Mouse (Mus musculus) MEL (cell line): ENCODE results near the gene Mapkbp1. TPM values are rescaled to one million over a fixed set of nuclear protein-coding genes. Genes with fewer than 3 reads are reported as not detected.

Source experiments
- DNase-seq: peaks from one replicate; pipeline ENCODE4 v3.0.0; 2011; ENCODE audit warnings: low read depth, low spot score
- H3K27ac ChIP-seq: 2 replicates; pipeline ENCODE4 v1.5.1; 2012; ENCODE audit warnings: low read depth, mild to moderate bottlenecking, control low read depth, low read length, moderate library complexity; ENCODE audit not compliant: control insufficient read depth
- H3K27me3 ChIP-seq, 2 experiments: fragments of 150-350 bp in 1 of 2; sonication (generic) in 1 of 2; 2 replicates each; pipeline ENCODE4 v1.6.1; 2012; ENCODE audit warnings: low read length in 2 of 2, mild to moderate bottlenecking in 2 of 2, improper control_type of control experiment in 1 of 2, moderate library complexity in 1 of 2; ENCODE audit not compliant: insufficient read depth in 2 of 2, control insufficient read depth in 1 of 2
- H3K36me3 ChIP-seq, 2 experiments: 2 replicates each; pipeline ENCODE4 v1.6.1; 2012 to 2014; ENCODE audit warnings: low read length in 2 of 2, improper control_type of control experiment in 1 of 2, inconsistent platforms in 1 of 2, mild to moderate bottlenecking in 1 of 2; ENCODE audit not compliant: insufficient read depth in 2 of 2, control insufficient read depth in 1 of 2
- H3K4me1 ChIP-seq, 2 experiments: fragments of 150-350 bp in 1 of 2; sonication (generic) in 1 of 2; 2 replicates each; pipeline ENCODE4 v1.6.1; 2012; ENCODE audit warnings: low read length in 2 of 2, improper control_type of control experiment in 1 of 2, mild to moderate bottlenecking in 1 of 2; ENCODE audit not compliant: insufficient read depth in 2 of 2, control insufficient read depth in 1 of 2
- H3K4me3 ChIP-seq, 2 experiments: fragments of 150-350 bp in 1 of 2; sonication (generic) in 1 of 2; 2 replicates each; pipeline ENCODE4 v1.5.1; 2012; ENCODE audit warnings: low read depth in 2 of 2, low read length in 2 of 2, mild to moderate bottlenecking in 2 of 2, moderate library complexity in 2 of 2, control low read depth in 1 of 2, improper control_type of control experiment in 1 of 2; ENCODE audit not compliant: control insufficient read depth in 1 of 2, insufficient read depth in 1 of 2
- H3K79me2 ChIP-seq: 2 replicates; pipeline ENCODE4 v1.6.1; 2012; ENCODE audit warnings: mild to moderate bottlenecking, low read length, moderate library complexity; ENCODE audit not compliant: control insufficient read depth, poor library complexity, insufficient read depth
- H3K9ac ChIP-seq: 2 replicates; pipeline ENCODE4 v1.6.1; 2012; ENCODE audit warnings: low read depth, mild to moderate bottlenecking, control low read depth, low read length, moderate library complexity; ENCODE audit not compliant: control insufficient read depth, poor library complexity, severe bottlenecking
- H3K9me3 ChIP-seq: fragments of 150-350 bp; sonication (generic); replicated peaks from 2 replicates; pipeline ENCODE4 v1.6.1; 2012; ENCODE audit warnings: mild to moderate bottlenecking, low read length, improper control_type of control experiment, moderate library complexity; ENCODE audit not compliant: insufficient read depth
- BHLHE40 ChIP-seq: IDR thresholded peaks from 2 replicates; pipeline ENCODE4 v1.6.1; 2012; ENCODE audit warnings: low read depth, mild to moderate bottlenecking, inconsistent platforms, low read length, improper control_type of control experiment, borderline replicate concordance
- CHD1 ChIP-seq: IDR thresholded peaks from 2 replicates; pipeline ENCODE4 v1.6.1; 2012; ENCODE audit warnings: low read depth, mild to moderate bottlenecking, inconsistent platforms, low read length, improper control_type of control experiment
- CHD2 ChIP-seq: IDR thresholded peaks from 2 replicates; pipeline ENCODE4 v1.6.1; 2011; ENCODE audit warnings: low read length, improper control_type of control experiment
- CTCF ChIP-seq, 3 experiments: IDR thresholded peaks in 2 of 3; conservative IDR thresholded peaks in 1 of 3; 2 replicates each; pipeline ENCODE4 v1.5.1; 2011 to 2012; ENCODE audit warnings: low read length in 3 of 3, low read depth in 2 of 3, mild to moderate bottlenecking in 2 of 3, improper control_type of control experiment in 1 of 3, inconsistent platforms in 1 of 3, mixed read lengths in 1 of 3, moderate library complexity in 1 of 3; ENCODE audit not compliant: control insufficient read depth in 1 of 3, insufficient read depth in 1 of 3, poor library complexity in 1 of 3, severe bottlenecking in 1 of 3
- E2F4 ChIP-seq: IDR thresholded peaks from 2 replicates; pipeline ENCODE4 v1.6.1; 2011; ENCODE audit warnings: low read depth, low read length, improper control_type of control experiment, borderline replicate concordance
- GATA1 ChIP-seq: IDR thresholded peaks from 2 replicates; pipeline ENCODE4 v1.6.1; 2011; ENCODE audit warnings: low read depth, low read length, improper control_type of control experiment
- JUND ChIP-seq: IDR thresholded peaks from 2 replicates; pipeline ENCODE4 v1.6.1; 2011; ENCODE audit warnings: low read depth, mild to moderate bottlenecking, improper control_type of control experiment, low read length
- MAFK ChIP-seq: IDR thresholded peaks from 2 replicates; pipeline ENCODE4 v1.6.1; 2011; ENCODE audit warnings: low read depth, mild to moderate bottlenecking, low read length, improper control_type of control experiment, borderline replicate concordance
- MAZ ChIP-seq: IDR thresholded peaks from 2 replicates; pipeline ENCODE4 v1.6.1; 2012; ENCODE audit warnings: low read depth, mild to moderate bottlenecking, inconsistent platforms, low read length, improper control_type of control experiment
- MEF2A ChIP-seq: IDR thresholded peaks from 2 replicates; pipeline ENCODE4 v1.6.1; 2014; ENCODE audit warnings: low read depth, mild to moderate bottlenecking, inconsistent platforms, low read length, improper control_type of control experiment; ENCODE audit not compliant: poor library complexity, insufficient replicate concordance, severe bottlenecking; ENCODE audit errors: extremely low read depth
- MYB ChIP-seq: IDR thresholded peaks from 2 replicates; pipeline ENCODE4 v1.6.1; 2011; ENCODE audit warnings: mild to moderate bottlenecking, low read depth, low read length, improper control_type of control experiment
- MYC ChIP-seq: IDR thresholded peaks from 2 replicates; pipeline ENCODE4 v1.6.1; 2011; ENCODE audit warnings: low read depth, mild to moderate bottlenecking, low read length, improper control_type of control experiment, moderate library complexity
- NELFE ChIP-seq: IDR thresholded peaks from 2 replicates; pipeline ENCODE4 v1.6.1; 2011; ENCODE audit warnings: low read depth, low read length, improper control_type of control experiment
- NRF1 ChIP-seq: IDR thresholded peaks from 2 replicates; pipeline ENCODE4 v1.6.1; 2014; ENCODE audit warnings: low read depth, mild to moderate bottlenecking, inconsistent platforms, low read length, improper control_type of control experiment, moderate library complexity; ENCODE audit not compliant: poor library complexity, insufficient read depth, severe bottlenecking
- POLR2A ChIP-seq, 2 experiments: IDR thresholded peaks; 2 replicates each; pipeline ENCODE4 v1.6.1; 2011 to 2012; ENCODE audit warnings: low read length in 2 of 2, mild to moderate bottlenecking in 2 of 2, control low read depth in 1 of 2, improper control_type of control experiment in 1 of 2, low read depth in 1 of 2, moderate library complexity in 1 of 2; ENCODE audit not compliant: control insufficient read depth in 1 of 2, insufficient read depth in 1 of 2, poor library complexity in 1 of 2
- POLR2AphosphoS5 ChIP-seq: IDR thresholded peaks from 2 replicates; pipeline ENCODE4 v1.6.1; 2012; ENCODE audit warnings: low read depth, borderline replicate concordance, mild to moderate bottlenecking, inconsistent platforms, low read length, moderate library complexity, mixed read lengths
- RAD21 ChIP-seq: IDR thresholded peaks from 2 replicates; pipeline ENCODE4 v1.6.1; 2011; ENCODE audit warnings: mild to moderate bottlenecking, low read depth, low read length, improper control_type of control experiment
- RCOR1 ChIP-seq: IDR thresholded peaks from 2 replicates; pipeline ENCODE4 v1.6.1; 2012; ENCODE audit warnings: low read depth, mild to moderate bottlenecking, inconsistent platforms, low read length, improper control_type of control experiment
- TAL1 ChIP-seq: IDR thresholded peaks from 2 replicates; pipeline ENCODE4 v1.6.1; 2012; ENCODE audit warnings: mild to moderate bottlenecking, inconsistent platforms, low read length, moderate library complexity, mixed read lengths
- TBP ChIP-seq: IDR thresholded peaks from 2 replicates; pipeline ENCODE4 v1.8.0; 2011; ENCODE audit warnings: low read depth, low read length, improper control_type of control experiment
- TCF12 ChIP-seq: IDR thresholded peaks from 2 replicates; pipeline ENCODE4 v1.6.1; 2014; ENCODE audit warnings: low read depth, mild to moderate bottlenecking, inconsistent platforms, low read length, improper control_type of control experiment, moderate library complexity
- UBTF ChIP-seq: IDR thresholded peaks from 2 replicates; pipeline ENCODE4 v1.6.1; 2012; ENCODE audit warnings: low read depth, mild to moderate bottlenecking, inconsistent platforms, low read length, improper control_type of control experiment, moderate library complexity, borderline replicate concordance; ENCODE audit not compliant: insufficient read depth
- ZKSCAN1 ChIP-seq: IDR thresholded peaks from 2 replicates; pipeline ENCODE4 v1.6.1; 2012; ENCODE audit warnings: low read depth, mild to moderate bottlenecking, inconsistent platforms, low read length, improper control_type of control experiment, moderate library complexity
- polyA plus RNA-seq, 2 experiments: library from polyadenylated mRNA; stranded (reverse) in 1 of 2; unstranded in 1 of 2; fragments of >175 nt in 1 of 2; fragments of >200 nt in 1 of 2; gene quantifications; 2 replicates each; pipeline versions ENCODE4 v1.2.1 to v1.2.4; 2012; ENCODE audit warnings: low replicate concordance in 2 of 2, low read depth in 1 of 2; ENCODE audit not compliant: insufficient read length in 2 of 2, insufficient read depth in 1 of 2, missing spikeins in 1 of 2
- total RNA-seq: library from RNA; depleted of rRNA; stranded (reverse); fragments of 300-350 nt; gene quantifications from 2 replicates; pipeline ENCODE4 v1.2.3, GENCODE M21; 2012

Gene Mapkbp1
- total and polyA plus RNA-seq, 3 experiments: 2.5 to 4.9 TPM; not detected in 1

- H3K27me3 ChIP-seq: peaks cover 0 to 2% of the 10 kb centered on the region in 2 experiments; a peak in 1 of 4 replicates
- H3K9ac ChIP-seq: no peak overlapping the region
- no peaks in the 10 kb centered on the region for H3K79me2 ChIP-seq
- DNase-seq: no peak
- no peaks in the 10 kb centered on the region for H3K9me3 ChIP-seq
- H3K4me3 ChIP-seq: no peak overlapping the region
- TF ChIP-seq MEF2A: no peak
- TF ChIP-seq CHD2: no peak
- no peak for TF ChIP-seq MAFK
- TF ChIP-seq POLR2A (IDR thresholded peaks at IDR 0.05; ENCODE audit: control insufficient read depth in 1 of 2, insufficient read depth in 1 of 2, low read depth in 1 of 2, low read length in 2 of 2, poor library complexity in 1 of 2): no peak
- TF ChIP-seq ZKSCAN1: no peak
- TF ChIP-seq TAL1: no peak
- TF ChIP-seq TBP: no peak
- TF ChIP-seq MYC: no peak
- TF ChIP-seq RCOR1: no peak
- no peak for TF ChIP-seq NELFE
- no peak for TF ChIP-seq JUND
- no peak for TF ChIP-seq TCF12
- no peak for TF ChIP-seq NRF1
- TF ChIP-seq BHLHE40: no peak
- no peak overlapping the region for H3K27ac ChIP-seq
- no peaks in the 10 kb centered on the region for H3K4me1 ChIP-seq
- H3K36me3 ChIP-seq: no peaks in the 10 kb centered on the region
These were observed 87.7 kb downstream of the Mapkbp1 start for GRCm38 (mm10) chr2:120060190-120060589.

DNA sequence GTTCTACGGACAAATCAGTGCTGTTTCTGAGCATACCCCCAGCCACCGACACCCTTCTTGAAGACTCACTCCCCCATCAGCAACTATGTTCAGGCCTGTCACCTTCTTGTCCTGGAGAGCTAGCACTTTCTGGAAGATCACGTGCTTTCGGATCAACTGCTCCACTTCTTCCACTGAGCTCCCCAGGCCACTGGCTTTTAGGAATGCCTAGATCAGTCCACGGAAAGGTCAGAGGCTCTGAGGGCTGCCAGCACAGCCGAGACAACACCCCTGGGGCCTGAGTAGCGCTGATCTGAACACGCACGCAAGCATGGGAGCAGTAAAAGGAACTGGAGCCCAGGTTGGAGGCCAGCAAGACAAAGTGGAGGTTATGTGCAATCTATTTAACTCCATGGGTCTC lies 88.2 kb downstream of the Mapkbp1 start:
- Histone ChIP-seq H3K9me3 (no peaks in the 10 kb centered on the region), H3K4me1 (no peaks in the 10 kb centered on the region), H3K27ac (no peak overlapping the region), H3K4me3 (no peak overlapping the region), H3K36me3 (no peaks in the 10 kb centered on the region), H3K27me3 (peaks cover 0 to 2% of the 10 kb centered on the region in 2 experiments; a peak in 1 of 4 replicates), H3K9ac (no peak overlapping the region), H3K79me2 (no peaks in the 10 kb centered on the region)
- DNase-seq: no peak
- TF ChIP-seq GATA1: no peak
- TF ChIP-seq CHD1: no peak
- no peak for TF ChIP-seq E2F4
- TF ChIP-seq TCF12: no peak
- no peak for TF ChIP-seq MYB
- no peak for TF ChIP-seq RAD21
- no peak for TF ChIP-seq CHD2
- TF ChIP-seq POLR2AphosphoS5: no peak
- TF ChIP-seq MEF2A: no peak
- TF ChIP-seq MAZ: no peak
- TF ChIP-seq CTCF (IDR thresholded peaks at IDR 0.05 in 2 of 3, conservative IDR thresholded peaks at IDR 0.05 in 1 of 3; ENCODE audit: control insufficient read depth in 1 of 3, insufficient read depth in 1 of 3, low read depth in 2 of 3, low read length in 3 of 3, poor library complexity in 1 of 3, severe bottlenecking in 1 of 3): no peak
- TF ChIP-seq TBP: no peak
- TF ChIP-seq RCOR1: no peak
- no peak for TF ChIP-seq UBTF
